Mouse (Mus musculus): ENCODE measurements around the gene Olfr1037.
"Not testable (repeated sequence)": the region's sequence is repeated elsewhere in the genome, so short reads cannot be mapped to it uniquely, and the experiment has no call there.

DNA sequence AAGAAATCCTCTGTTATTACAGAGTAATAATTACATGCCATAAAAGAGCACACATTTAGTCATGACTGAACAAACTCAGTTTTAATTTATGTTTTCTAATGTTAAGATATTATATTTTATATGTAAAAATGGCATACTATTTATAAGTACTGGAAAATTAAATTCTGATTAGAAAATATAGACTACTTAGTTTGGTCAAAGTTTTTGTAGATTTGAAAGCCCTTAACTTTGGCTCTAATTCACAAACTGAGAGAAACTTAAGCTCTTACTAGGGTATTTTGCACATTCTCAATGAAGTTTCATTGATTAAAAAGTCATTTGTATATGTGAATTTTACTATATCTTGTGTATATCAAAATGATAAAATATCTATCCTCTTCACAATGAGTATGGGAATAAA lies 13.5 kb downstream of the Olfr1037 start, which contains the start of gene Olfr1036:
- not testable (repeated sequence) for TF ChIP-seq POLR2A (IDR thresholded peaks at IDR 0.05; ENCODE audit: borderline replicate concordance, low read depth, low read length); CTCF (IDR thresholded peaks at IDR 0.05; ENCODE audit: low read depth, low read length)
